Mouse (Mus musculus) kidney, postnatal 4 days (tissue): ENCODE data around the gene Sprr2h.

ENCODE experiments used
- DNase-seq, 2 experiments: peaks; one replicate each; pipeline ENCODE4 v3.0.0; 2021; ENCODE audit warnings: mixed read lengths in 2 of 2

The Sprr2h gene

GRCm38 (mm10) chr3:92385385-92385784 is at the start of gene Sprr2h:
Gene Sprr2h (plus strand): TSS chr3:92385685.
- DNase-seq: no peak

- no peak for DNase-seq
Observed at GRCm38 (mm10) chr3:92336278-92336677, 49.2 kb upstream of the Sprr2h start.

GRCm38 (mm10) chr3:92338840-92339239 is 46.6 kb upstream of the Sprr2h start, which contains the start of gene Sprr2d:
Gene Sprr2d (plus strand): TSS chr3:92339140.
- DNase-seq: no peak

GRCm38 (mm10) chr3:92351843-92352242 is 33.6 kb upstream of the Sprr2h start, which contains the start of gene Sprr2e:
Gene Sprr2e (plus strand): TSS chr3:92352143.
- no peak for DNase-seq

GRCm38 (mm10) chr3:92361619-92362018 is 23.9 kb upstream of the Sprr2h start:
- no peak for DNase-seq

- no peak for DNase-seq
Observed at GRCm38 (mm10) chr3:92364887-92365286, 20.6 kb upstream of the Sprr2h start, which contains the start of gene Sprr2f. Gene Sprr2f (plus strand): TSS chr3:92365187.

GRCm38 (mm10) chr3:92373613-92374012 is 11.9 kb upstream of the Sprr2h start:
- no peak for DNase-seq

GRCm38 (mm10) chr3:92394301-92394700 is 8.8 kb downstream of the Sprr2h start:
- no peak for DNase-seq

GRCm38 (mm10) chr3:92407691-92408090 is 22.2 kb downstream of the Sprr2h start, which contains the start of gene Sprr2i:
Gene Sprr2i (plus strand): TSS chr3:92407991.
- no peak for DNase-seq

GRCm38 (mm10) chr3:92417782-92418181 is 32.3 kb downstream of the Sprr2h start, which contains the start of gene Sprr2j-ps:
Gene Sprr2j-ps (plus strand): TSS chr3:92418082.
- DNase-seq: no peak

GRCm38 (mm10) chr3:92429323-92429722 is 43.8 kb downstream of the Sprr2h start, which contains the start of gene Gm9774:
Gene Gm9774 (minus strand): TSS chr3:92429423.
- DNase-seq: no peak

- no peak for DNase-seq
Observed at GRCm38 (mm10) chr3:92432282-92432681, 46.8 kb downstream of the Sprr2h start, which contains the start of gene Sprr2k. Gene Sprr2k (plus strand): TSS chr3:92432582.
